Mouse (Mus musculus): Measurements from ENCODE around the gene Psmd11.

The Psmd11 gene

DNA sequence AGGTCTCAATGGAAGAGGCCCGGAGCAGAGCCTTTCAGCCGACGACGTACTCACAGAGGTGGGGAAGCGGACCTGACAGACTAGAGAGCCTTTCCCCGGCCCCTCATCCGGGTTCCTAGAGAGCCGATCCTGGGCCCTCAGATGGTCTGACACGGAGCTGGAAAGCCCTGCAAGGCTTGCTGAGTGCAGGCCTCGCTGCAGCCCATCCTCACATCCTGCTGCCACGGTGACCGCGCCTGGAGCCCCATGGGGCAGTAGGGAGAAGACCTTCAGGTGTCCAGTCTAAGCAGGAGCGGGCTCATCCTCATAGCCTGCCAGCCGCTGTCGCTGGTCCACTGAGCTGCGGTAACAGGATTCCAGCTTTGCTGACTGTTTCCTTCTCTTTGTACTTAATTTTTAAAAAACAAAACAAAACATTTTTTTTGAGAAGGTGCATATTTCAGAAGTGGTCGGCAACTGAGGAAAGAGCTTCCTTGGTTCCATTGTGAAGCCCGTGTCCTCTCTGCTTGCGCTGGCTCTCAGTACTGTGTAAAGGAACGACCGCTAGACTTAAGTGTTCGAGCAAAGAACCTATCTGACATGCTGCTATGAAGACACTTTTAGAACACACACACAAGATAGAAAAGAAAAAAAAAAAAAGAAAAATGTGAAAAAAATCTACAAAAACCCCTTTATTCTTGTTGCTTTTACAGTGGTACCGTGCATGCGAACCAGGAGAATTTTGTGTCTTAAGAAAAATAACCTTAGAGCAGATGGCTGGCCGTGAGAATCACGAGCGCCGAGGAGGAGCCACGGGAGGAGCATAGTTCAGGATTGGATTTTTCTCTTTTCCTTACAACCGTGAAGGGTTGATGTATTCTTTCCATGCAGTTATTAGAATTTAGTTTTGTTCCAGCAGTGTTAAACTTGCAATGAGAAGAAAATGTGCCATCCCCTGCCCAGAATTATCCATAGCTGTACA is 51.8 kb downstream of the Psmd11 start:
- no peak for DNase-seq (ENCODE audit: low spot score in 2 of 2)

DNA sequence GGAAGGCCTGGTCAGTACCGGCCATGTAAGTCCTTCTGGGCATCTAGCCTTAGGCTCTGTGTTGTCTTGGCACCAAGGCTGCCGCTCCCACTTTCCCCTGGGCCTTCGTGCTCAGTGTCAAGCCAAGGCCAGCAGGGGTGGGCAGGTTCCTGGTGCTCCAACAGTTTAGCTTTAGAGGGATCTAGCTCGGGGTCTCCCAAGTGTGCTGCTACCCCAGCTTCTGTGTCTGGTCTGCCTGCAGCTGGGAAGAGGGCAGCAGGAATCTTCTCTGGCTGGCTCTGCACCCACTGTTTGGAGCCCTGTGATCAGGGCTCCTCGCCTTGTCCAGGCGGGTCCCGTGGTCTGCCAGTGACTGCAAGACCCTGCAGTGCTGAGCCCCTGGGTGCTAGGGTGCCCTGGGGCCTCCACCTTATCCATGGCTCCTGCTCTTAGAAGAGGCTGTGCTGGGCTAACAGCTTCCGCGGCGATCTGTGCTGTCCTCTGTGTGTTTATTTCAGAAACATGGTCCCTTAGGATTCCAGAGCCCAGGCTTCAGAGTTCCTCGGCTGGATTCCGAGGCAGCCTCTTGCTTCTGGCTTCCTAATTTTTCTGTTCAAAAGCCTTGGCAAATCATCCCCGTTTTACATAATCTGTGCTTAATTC is 53.1 kb downstream of the Psmd11 start:
- DNase-seq (ENCODE audit: low spot score in 2 of 2), result no peak

DNA sequence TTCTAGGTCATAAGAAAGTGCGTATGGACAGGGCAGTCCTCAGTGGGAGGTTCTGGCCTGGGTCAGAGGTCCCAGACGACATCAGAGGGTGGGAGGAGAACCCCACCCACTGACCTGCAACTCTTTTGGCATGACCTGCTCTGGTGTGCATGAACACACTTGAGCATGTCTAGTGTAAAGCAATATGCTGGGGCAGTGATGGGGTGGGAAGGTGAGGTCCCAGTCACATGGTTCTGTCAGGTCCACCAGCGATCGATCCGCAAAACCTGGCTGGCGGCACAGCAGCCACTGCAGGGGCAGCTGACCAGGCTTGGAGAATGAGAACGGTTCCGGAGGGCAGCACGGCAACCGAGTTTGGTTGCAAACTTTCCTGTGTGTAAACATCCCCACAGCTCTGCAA is 53.9 kb downstream of the Psmd11 start:
- no peak for DNase-seq (ENCODE audit: low spot score in 2 of 2)

DNA sequence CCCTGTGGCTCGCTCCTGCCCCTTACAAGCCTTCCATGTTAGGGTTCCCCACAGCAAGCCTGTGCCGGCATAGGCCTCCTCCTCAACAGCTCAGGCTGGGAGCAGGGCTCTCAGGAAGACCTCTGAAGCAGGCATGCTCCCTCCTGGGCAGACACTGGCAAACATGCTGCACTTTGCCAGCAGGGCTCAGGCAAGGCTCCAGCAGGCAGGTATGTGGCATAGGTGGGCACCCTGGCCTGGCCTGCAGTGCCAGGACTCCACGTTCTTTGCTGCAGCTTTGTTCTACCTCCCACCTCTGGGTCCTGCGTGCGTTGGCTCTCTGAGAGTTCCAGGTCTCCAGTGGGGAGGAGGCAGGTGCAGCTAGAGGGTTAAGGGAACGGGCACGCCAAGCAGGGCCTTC is 54.5 kb downstream of the Psmd11 start:
- no peak for DNase-seq (ENCODE audit: low spot score in 2 of 2)

DNA sequence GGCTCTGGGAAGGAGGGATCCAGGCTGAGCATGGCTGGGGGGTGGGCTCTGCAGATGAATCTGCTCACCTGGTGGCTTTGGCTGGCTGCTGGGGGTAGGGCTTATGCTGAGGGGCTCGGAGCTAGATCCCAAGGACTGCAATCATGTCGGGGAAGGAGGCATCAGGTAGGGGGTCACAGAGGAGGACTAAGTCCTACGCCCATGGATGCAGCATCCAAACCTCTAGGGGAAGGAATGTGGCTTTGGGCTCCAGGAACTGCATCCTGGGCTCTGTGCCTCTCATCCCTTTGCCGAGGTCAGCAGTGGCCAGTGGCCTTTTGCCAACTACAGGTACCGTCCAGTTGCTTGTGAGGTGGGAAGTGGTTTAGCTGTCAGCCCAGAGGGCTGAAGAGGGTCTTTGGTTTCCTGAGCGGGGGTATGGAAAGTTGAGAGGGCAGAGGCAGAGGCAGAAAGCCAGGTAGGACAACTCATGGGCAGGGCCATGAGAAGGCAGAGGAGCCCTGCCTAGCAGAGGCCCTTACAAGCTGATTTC is 55.2 kb downstream of the Psmd11 start:
- DNase-seq (ENCODE audit: low spot score in 2 of 2), result no peak

DNA sequence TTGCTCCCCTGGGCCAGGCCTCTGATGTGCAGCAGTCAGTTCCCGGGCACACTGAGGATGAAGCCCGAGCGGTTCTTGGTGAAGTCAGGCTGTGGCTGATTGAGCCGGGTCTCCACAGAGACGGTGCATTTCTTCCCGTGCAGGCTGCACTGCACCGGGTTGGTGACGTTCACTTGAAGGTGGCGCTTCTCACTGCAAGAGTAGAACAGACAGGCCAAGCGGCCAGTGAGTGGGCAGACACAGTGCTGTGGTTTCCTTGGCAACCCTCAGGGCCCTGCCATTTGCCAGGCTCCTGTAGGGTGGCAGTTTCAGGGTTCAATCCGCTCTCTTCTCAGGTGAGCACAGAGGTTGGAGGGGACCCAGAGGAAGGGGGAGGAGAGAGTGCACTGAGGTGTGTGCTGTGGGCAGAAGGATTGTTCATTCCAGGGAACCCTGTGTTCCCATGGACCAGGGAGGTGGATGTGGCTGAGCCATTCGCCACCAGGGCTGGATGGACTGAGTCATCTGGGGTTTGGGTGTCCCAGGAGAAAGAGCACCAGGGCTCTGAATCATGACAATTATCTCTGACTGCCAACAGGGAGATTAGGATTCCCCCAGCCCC is 55.9 kb downstream of the Psmd11 start:
- no peak for DNase-seq (ENCODE audit: low spot score in 2 of 2)

DNA sequence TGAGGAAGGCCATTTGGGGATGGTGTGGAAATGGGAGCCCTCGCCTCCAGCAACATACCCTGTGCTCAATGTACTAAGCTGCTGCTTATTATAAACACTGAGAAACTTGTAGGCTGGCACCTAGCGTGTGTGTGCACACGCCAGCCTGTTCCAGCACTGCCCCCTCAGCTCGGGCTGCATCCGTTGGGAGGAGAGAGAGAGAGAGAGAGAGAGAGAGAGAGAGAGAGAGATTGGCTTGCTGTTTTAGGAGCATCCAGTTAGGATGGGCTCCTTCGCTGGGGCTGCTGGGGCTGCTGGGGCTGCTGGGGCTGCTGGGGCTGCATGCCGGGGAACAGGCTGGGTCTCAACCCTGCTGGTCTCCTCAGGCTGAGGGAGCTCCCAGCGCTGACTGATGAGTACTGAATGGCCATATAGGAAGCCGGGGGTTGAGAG is 56.7 kb downstream of the Psmd11 start:
- DNase-seq (ENCODE audit: low spot score in 2 of 2), result no peak

DNA sequence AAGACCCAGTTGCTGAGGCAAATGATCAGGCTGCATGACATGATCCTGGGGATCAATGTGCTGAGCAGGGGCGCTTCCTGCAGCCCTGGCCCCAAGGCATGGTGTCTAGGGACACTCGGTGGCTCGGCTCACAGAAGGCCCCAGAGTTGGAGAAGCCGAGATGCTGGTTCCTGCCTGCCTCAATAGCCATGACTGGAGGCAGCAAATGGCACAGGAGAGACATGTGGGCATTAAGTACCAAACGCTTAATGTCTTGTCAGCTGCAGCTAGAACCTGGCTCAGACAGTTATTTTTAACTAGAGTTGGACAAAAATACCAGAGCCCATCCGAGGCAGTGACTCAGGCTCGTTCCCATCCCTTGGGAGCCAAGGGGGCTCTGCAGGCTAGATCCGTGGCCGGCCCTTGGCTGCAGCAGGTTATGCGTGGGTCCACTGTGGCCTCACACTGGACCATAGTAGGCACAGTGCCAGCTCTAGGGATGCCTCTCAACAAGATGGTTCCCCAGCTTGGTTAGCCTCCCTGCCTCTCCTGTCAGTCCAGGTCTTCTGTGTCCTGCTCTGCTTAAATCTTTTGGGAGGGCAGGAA is 57.3 kb downstream of the Psmd11 start:
- peak in 1 of 2 experiments; percentile 61 for DNase-seq (ENCODE audit: low spot score in 2 of 2)

DNA sequence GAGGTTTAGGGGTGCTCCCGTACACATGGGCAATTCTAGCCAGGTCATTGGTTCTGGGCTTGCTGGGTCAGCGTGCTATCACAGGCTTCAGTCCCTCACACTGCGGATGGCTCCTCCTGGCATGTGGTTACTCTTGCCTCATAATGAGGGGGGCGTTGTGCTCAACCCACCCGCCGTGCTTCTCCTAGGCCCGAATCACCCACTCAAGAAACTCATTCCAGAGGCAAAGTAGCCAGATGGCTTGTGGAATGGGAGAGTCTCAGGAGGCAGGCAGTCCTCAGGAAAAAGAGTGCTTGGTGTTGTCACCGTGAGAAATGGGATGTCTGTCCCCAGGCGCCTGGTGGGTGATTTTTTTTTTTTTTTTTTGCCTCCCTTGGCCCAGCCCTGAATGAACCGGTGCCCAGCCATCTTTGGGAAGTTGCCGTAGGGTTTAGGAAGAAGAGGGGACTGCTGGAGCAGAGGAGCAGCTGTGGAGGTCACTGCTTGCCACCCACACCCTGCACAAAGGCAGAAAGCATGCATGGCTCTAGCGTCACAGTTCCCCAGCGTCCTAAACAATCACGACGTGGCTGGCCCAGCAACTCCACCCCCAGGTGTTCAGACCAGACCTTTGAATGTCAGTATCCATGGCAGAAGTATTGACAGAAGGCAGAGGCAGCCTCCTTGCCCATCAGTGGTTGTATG is 59.6 kb downstream of the Psmd11 start:
- DNase-seq (ENCODE audit: low spot score in 2 of 2), result no peak

DNA sequence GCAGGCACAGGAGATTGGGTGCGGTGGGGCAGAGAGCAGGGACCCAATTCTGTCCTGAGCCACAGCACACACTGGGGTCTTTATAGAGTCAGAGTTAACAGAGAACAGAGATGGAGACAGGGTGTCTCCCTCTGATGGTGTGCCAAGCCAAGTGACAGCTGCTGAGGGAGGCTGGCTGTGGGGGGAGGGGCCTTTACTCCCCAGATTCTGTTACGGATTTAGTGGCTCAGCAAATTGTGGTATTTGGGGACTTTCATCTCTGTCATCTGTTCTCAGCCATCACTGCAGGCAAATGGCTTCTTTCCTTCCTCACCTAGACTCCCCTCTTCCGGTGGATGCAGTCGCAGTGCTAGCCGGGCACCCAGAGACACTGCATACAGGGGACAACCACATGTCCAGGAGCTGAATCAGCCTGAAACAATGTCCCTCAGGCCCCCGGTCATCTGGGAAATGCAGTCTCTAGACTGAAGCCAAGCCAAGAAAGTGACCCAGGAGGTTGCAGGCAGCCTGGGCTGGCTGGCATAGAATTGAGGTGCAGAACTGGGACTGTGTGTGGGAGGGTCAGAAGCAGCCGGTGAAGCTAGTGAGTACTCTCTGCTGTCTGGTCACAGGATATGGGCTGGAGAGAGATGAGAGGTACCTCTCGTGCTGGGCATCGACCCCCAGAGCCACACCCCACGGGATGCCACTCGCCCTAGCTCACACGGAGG is 60.9 kb downstream of the Psmd11 start:
- no peak for DNase-seq (ENCODE audit: low spot score in 2 of 2)

DNA sequence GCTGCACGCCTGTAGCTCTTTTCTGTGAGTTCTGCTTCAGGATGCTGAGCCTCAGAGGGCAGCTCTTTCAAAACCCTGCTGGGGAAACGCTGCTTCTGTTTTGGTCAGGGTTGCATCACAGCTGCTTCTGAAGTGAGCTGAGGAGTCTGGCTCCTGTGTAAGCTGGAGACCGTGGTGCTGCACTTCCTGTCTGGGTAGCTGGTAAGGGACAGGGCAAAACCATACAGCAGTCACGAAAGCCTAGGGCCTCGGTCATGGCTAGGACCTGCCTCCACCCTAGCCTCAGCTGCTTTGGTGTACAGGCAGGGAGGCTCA is 61.4 kb downstream of the Psmd11 start:
- DNase-seq (ENCODE audit: low spot score in 2 of 2), result peak in 1 of 2 experiments; percentile 45

DNA sequence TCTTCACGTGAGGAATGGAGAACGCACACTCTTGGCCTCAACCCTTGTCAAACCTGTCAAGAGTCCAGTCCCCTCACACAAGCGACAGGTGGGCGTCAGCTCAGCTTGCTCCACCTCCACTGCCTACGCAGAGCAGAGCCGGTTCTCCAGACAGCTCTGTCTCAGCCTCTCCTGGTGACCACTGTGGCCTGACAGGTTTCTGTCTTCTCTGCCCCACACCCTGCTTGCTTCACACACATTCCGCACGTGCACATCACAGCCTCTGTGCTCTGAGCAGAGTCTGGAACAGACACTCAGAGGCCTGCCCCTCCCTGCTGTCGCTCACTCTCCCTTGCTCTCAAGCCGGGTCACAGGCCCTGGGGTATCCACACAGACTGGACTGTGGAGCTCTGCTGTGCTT is 62.4 kb downstream of the Psmd11 start:
- no peak for DNase-seq (ENCODE audit: low spot score in 2 of 2)

DNA sequence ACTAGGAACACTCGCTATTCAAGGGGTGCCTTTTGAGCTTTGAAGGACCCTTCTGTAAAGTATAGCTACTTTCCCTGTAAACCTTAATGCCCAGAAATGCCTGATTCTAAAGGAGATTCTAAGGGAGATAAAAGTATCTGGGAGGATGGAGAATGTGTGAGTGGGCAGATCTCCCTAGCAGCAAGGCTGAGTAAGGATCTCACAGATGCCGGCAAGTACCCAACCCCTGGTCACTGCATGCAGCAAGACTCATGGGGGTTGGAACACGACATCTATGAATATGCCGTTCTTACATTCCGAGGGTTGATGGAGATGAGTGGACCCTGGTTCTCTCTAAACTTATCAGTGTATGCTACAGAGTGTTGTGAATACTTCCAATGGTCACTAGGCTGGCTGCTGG is 64.8 kb downstream of the Psmd11 start:
- no peak for DNase-seq (ENCODE audit: low spot score in 2 of 2)

DNA sequence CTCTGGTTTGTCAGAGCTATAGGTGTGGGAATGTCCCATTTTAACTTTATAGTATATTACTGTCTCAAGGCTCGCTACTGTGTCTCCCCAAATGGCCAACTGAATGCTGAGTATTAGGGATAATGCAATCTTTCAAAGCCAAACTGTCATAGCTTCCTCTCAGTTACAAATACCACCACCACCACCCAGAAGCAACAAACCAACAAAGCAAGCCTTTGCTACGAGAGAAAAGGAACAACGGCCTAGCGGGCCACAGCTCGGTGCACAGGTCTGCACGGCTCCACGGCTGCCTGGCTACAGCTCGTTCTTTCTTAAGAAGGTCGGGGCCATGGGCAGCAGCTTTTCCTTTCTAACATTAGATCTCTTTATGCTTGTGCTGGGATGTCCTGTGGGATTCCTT is 66.4 kb downstream of the Psmd11 start:
- no peak for DNase-seq (ENCODE audit: low spot score in 2 of 2)

DNA sequence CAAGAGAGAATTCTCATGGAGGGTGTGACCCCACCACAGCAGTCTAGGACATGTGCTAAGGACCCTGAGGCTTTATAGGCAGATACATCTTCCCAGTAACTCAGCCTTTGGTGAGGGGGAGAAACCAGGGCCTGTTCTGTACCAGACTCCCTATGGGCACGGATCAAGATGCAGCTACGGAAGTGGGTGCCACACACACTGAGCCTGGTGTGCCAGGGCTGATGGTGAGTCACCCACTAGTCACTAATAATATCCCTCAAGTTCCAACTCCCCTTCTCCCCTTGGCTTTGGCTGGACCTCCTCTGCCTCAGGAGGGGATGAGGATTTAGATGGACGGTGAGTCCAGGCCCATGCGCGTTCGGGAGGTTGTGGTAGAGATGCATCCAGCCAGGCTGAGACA is 67.6 kb downstream of the Psmd11 start:
- no peak for DNase-seq (ENCODE audit: low spot score in 2 of 2)

DNA sequence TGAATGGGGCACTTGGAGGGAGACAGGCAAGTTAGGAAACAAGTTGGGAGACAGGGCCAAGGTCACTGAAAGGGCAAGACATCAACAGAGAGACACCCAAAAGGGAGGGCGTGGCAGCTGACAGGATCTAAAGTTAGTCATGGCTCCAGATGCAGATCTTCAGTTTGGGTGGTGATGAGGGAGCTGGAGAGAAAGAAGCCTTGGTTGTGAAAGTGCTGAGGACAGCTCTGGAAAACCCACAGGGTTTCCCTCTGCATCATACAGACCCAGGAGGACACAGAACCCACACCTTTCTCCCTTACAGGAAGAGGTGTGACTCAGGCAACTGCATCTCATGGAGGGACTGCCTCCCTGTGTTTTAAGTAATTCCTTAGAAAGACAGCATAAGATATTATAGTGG is 68.2 kb downstream of the Psmd11 start:
- DNase-seq (ENCODE audit: low spot score in 2 of 2), result no peak

DNA sequence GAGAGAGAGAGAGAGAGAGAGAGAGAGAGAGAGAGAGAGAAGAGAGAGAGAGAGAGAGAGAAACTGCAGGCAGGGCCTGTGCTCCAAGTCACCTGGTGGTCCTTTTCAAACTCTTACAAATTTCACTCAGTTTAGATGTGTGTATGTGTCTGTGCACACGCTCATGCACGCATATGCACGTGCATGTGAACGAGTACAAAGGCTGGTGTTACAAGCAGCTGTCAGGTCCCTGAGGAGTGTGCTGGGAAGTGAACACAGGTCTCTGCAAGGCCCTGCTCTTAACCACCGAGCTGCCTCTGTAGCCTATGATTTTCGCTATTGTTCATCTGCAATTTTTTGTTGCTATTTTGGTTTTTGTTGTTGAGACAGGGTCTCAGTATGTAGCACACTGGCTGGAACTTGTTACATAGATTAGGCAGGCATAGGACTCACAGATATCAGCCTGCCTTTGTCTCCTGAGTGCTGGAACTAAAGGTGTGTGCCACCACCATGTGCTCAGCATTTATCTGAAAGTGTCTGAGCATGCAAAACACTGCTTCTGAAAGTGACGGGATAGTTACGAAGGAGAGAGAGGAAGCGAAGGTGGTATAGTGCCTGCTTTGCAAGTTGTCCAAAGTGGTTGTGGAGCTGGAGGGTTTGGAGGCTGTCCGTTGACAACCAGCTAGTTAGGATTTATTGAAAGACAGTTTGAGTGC is 69.0 kb downstream of the Psmd11 start:
- no peak for DNase-seq (ENCODE audit: low spot score in 2 of 2)

DNA sequence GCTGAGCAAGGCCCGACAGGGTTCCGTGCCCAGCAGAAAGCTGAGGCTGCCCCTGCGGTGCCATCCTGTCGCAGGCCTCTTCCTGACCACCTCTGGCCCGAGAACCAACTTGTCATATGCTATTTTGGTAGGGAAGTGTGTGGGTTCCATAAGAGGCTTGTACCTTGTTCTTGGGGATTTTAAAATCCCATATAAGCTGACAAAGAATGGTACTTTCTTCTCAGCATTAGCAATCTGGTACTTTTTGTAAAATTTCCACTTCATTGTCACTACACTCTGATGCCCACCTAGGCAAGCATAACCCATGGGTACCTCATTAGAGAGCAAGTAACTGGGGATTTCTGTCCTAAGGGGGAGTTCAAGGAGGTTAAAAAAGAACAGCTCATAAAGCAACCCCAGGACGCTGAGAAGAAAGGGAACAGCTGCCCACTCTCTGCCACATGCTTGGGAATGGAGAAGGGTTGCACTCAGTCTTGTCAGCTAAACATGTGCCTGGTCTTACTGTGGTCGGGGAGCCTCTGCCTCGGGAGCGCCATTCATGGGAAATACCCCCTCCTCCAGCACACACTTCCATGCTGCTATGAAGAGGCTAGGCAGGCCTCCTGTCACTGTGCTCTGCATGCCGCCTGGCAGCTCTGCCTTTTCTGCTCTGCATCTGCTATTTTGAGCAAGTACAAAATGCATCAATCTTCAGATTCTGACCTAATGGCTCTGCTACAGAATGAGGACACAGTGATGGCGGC is 70.1 kb downstream of the Psmd11 start:
- no peak for DNase-seq (ENCODE audit: low spot score in 2 of 2)

DNA sequence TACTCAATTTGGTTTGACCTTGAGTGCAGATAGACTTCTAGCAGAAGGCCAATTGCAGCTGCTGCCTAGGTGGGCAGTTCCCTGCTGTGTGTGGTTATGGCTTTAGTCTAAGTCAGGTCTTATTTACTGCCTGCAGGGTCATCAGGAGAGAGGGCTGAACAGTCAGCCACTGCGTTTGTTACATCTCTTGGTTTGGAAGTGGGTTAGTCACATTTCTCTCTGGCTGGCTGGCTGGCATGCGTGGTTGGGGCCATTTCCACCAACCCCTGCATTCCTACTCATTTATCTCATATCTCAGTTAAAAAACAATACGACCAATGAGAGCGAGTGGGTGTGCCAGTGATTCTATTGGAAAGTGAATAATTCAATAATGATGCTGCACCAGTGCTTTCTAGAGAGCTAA is 71.1 kb downstream of the Psmd11 start:
- DNase-seq (ENCODE audit: low spot score in 2 of 2), result no peak

DNA sequence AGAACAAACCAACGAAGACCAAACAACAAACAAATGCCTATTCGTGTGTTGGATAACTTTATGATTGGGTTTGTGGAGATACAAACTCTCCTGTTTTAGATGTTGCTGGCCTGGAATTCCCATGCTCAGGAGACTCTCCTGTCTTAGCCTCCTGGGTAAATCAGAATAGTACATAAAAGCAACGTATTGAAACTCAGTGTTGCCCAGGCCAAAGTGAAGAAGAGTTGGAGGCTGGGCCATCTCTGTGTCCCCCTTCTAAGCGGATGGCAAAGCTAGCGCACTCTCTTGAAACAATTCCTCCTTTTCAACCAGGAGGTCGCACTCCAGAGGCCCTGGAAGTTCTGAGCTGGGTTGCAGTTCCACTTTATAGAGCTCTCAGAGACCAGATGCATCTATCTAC is 74.9 kb downstream of the Psmd11 start:
- no peak for DNase-seq (ENCODE audit: low spot score in 2 of 2)
